Mouse (Mus musculus): ENCODE results near the gene Daglb. TPM values are rescaled to one million over a fixed set of nuclear protein-coding genes. Genes with fewer than 3 reads are reported as not detected.

Gene Daglb
- total RNA-seq, 4 experiments from 2014 or later: 9.5 to 11.2 (median 9.8) TPM

Other genes with a start within 250 kb of the Daglb start
- gene Spdye4a, start 237.7 kb upstream of the Daglb start, total RNA-seq (2022): not detected
- gene Zfp12, start 229.4 kb upstream of the Daglb start, total RNA-seq (2022): 1 to 10 TPM; 5.9 to 7.8 (median 7.2) TPM
- gene Zfp316, start 194.6 kb upstream of the Daglb start, total RNA-seq (2022): 1 to 10 TPM; 3.5 to 4.8 (median 4.4) TPM
- gene Zfp853, start 171.0 kb upstream of the Daglb start, total RNA-seq (2022): not detected
- 10 to 100 TPM; 10.2 to 12.2 (median 11.2) TPM for gene E130309D02Rik, start 149.2 kb upstream of the Daglb start, total RNA-seq (2022)
- 10 to 100 TPM; 33.7 to 45.5 (median 37.9) TPM for gene Zdhhc4, start 135.3 kb upstream of the Daglb start, total RNA-seq (2022)
- gene Grid2ip, start 107.2 kb upstream of the Daglb start, total RNA-seq (2022): not detected
- 10 to 100 TPM; 31.4 to 36.1 (median 32.8) TPM for gene Kdelr2, start 60.7 kb upstream of the Daglb start, total RNA-seq (2022)
- 100 to 1,000 TPM; 211 to 247 (median 228) TPM for gene Rac1, start 63.5 kb downstream of the Daglb start, total RNA-seq (2022)
- 10 to 100 TPM in 1 of 4 experiments, 1 to 10 TPM in 3; 5.8 to 10.3 (median 9.2) TPM for gene Cyth3, start 157.9 kb downstream of the Daglb start, total RNA-seq (2022)